Mouse (Mus musculus): ENCODE measurements around the gene Gpr18. TPM values are rescaled to one million over a fixed set of nuclear protein-coding genes. Genes with fewer than 3 reads are reported as not detected.

The Gpr18 gene
- polyA plus RNA-seq, 1 experiment from 2014 or later, result 0.26 TPM

DNA sequence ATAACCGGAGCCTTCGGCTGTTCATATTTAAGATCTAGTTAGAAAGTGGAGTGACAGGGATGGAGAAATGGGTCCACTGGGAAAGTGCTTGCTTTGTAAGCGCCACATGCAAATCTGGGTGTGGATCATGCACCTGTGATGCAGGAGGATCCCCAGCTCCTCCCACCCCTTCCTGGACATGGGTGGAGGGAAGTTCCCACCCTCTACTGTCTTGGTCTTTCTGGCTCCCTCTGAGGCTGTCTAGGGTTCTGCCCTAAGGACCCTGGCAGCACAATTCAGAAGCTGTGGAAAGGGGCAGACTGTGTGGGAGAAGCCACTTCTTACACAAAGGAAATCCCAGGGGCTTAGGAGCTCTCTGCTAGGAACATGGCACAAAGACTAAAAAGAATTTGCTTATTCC, 16.0 kb upstream of the Gpr18 start:
- H3K9me3 ChIP-seq (replicated peaks; ENCODE audit: control insufficient read depth, low read length), result peaks cover 7% of the 10 kb centered on the region; the same call in 1 of the 2 replicates
- H3K4me3 ChIP-seq (replicated peaks; ENCODE audit: low read length), result no peak overlapping the region
- no peak overlapping the region for H3K27ac ChIP-seq (ENCODE audit: low read length)
- H3K9ac ChIP-seq (ENCODE audit: low read length), result no peak overlapping the region
- H3K4me1 ChIP-seq (ENCODE audit: control insufficient read depth, insufficient read depth, low read length), result peaks cover 13% of the 10 kb centered on the region
- no peaks in the 10 kb centered on the region for H3K27me3 ChIP-seq (ENCODE audit: control insufficient read depth, insufficient read depth, low read length)
- WGBS, result 90% methylated on average over 3 of the region's 3 CpGs
- no peak for ATAC-seq (ENCODE audit: insufficient read depth, low FRiP score)
- no peaks in the 10 kb centered on the region for H3K36me3 ChIP-seq (ENCODE audit: control insufficient read depth, insufficient read depth, low read length)
- no peak overlapping the region for H3K4me2 ChIP-seq (ENCODE audit: low read depth, low read length)

DNA sequence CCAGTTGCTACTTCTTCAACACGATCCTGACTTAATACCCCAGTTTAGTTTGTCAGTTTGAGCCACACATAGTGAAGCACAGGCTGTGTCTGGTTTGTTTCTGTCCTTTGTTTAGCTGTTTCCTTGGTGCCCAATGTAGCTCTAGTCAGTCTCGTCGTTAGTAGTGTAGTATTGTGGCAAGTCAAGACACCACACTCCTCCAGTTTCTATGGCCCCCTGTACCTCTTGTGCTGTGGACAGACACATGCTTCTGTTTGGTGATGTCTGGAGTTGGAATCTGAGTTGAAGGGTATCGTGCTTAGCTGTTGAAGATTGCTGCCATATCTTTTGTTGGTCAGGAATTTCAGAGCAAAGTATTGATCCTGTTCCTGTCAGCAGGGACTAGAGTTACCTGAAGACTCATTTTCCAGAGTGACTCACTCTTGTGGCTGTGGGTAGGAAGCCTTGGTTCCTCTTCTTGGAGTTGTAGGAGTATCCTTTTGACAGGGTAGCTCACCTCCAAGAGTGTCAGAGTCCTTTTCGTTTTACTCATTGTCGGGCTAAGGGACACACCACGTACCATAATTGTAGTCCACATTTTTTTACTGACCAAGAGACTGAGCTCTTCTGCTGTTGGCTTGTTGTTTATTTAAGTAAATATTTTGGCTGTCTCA, 15.3 kb upstream of the Gpr18 start:
- ATAC-seq (ENCODE audit: insufficient read depth, low FRiP score), result no peak
- H3K9ac ChIP-seq (ENCODE audit: low read length), result no peak overlapping the region
- H3K27me3 ChIP-seq (ENCODE audit: control insufficient read depth, insufficient read depth, low read length), result no peaks in the 10 kb centered on the region
- H3K4me3 ChIP-seq (replicated peaks; ENCODE audit: low read length), result no peak overlapping the region
- no peak overlapping the region for H3K4me2 ChIP-seq (ENCODE audit: low read depth, low read length)
- 63% methylated on average over 7 of the region's 7 CpGs for WGBS
- H3K36me3 ChIP-seq (ENCODE audit: control insufficient read depth, insufficient read depth, low read length), result no peaks in the 10 kb centered on the region
- no peak overlapping the region for H3K27ac ChIP-seq (ENCODE audit: low read length)
- peaks cover 13% of the 10 kb centered on the region for H3K4me1 ChIP-seq (ENCODE audit: control insufficient read depth, insufficient read depth, low read length)
- H3K9me3 ChIP-seq (replicated peaks; ENCODE audit: control insufficient read depth, low read length), result peaks cover 3% of the 10 kb centered on the region; the same call in 1 of the 2 replicates

DNA sequence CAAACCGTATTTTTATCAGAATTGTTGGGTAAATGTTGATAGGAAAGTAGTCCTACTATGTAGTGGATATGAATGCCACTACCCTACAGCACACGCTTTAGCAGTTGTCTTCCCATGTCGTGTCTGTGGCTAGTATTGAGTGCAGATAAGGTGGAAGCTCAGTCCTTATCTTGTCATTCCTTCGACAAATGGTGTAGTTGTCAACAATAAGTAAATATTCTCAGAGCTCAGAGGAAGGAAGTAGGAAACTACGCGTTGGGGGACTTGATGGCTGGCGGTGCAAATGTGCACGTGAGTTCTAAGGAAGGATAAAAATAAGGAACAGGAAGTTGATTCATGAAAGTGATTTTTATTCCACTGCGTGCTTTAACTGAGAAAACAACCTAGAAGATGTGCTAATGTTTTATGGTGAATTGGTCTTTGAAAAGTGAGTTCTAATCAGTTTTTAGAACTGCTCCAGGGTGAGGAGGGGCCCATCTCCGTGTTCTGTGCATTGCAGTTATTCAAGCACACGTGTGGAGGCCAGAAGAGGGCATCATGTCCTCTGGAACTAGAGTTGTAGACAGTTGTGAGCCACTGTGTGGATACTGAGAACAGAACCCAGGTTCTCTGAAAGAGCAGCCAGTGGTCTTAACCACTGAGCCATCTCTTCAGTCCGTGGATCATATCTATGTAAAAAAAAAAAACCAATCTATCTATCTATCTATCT, 13.8 kb upstream of the Gpr18 start:
- no peak overlapping the region for H3K4me2 ChIP-seq (ENCODE audit: low read depth, low read length)
- H3K36me3 ChIP-seq (ENCODE audit: control insufficient read depth, insufficient read depth, low read length), result no peaks in the 10 kb centered on the region
- no peaks in the 10 kb centered on the region for H3K9me3 ChIP-seq (replicated peaks; ENCODE audit: control insufficient read depth, low read length)
- no peak overlapping the region for H3K9ac ChIP-seq (ENCODE audit: low read length)
- H3K4me3 ChIP-seq (replicated peaks; ENCODE audit: low read length), result no peak overlapping the region
- no peaks in the 10 kb centered on the region for H3K27me3 ChIP-seq (ENCODE audit: control insufficient read depth, insufficient read depth, low read length)
- H3K27ac ChIP-seq (ENCODE audit: low read length), result no peak overlapping the region
- 61% methylated on average over 12 of the region's 12 CpGs for WGBS
- no peak for ATAC-seq (ENCODE audit: insufficient read depth, low FRiP score)
- H3K4me1 ChIP-seq (ENCODE audit: control insufficient read depth, insufficient read depth, low read length), result peaks cover 19% of the 10 kb centered on the region

DNA sequence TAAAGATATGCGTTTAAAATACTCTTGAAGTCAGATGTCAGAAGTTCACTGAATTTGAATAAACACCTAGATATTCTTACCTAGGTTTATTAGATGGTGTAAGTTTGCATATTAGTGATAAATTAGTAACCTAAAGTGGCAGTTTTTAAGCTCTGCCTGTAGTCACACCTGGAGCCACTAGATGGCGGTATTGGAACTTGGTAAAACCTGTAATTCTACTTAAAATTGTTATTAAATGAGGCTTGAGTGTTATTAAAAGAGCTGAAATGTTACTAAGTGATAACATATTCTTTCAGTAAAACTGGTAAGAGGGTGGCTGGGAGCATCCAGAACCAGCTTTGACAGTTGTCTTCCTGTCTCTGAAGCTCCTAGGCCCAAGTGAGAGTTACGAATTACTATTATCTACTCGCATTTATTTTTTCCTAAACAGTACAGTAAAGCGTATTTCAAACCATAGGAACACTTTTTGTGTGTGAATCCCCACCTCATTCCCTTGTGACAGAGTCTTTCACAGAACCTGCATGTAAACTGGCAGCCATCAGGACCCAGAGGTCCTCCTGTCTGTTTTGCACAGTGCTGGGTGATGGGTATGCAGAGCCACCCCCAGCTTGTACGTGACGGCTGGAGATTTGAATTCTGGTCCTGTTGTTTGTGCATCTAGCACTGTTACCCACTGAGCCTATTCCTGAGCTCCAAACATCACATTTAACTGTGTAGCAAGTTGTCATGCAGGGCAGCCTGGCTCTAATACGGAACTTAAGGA, 13.0 kb upstream of the Gpr18 start:
- H3K9ac ChIP-seq (ENCODE audit: low read length), result no peak overlapping the region
- no peak overlapping the region for H3K27ac ChIP-seq (ENCODE audit: low read length)

DNA sequence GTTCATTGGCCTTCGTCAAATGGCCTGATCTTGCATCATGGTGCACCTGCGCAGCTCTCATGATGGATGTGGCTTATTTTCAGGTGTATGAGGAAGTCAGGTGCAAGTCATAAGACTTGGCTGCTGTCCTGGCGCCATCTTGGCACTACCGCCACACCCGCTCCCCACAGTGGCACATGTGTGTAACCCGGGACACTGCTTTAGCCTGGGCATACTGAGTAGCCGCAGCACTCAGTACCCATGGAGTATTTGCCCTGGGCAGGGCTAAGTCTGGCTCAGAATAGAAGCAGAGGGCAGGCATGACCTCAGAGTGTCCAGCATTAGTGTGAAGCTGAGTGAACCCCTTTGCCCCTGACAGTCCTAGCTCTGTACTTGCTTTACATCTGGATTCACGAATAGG, 11.9 kb upstream of the Gpr18 start:
- Histone ChIP-seq H3K4me2 (ENCODE audit: low read depth, low read length) (no peak overlapping the region), H3K4me1 (ENCODE audit: control insufficient read depth, insufficient read depth, low read length) (peaks cover 19% of the 10 kb centered on the region), H3K9me3 (replicated peaks; ENCODE audit: control insufficient read depth, low read length) (no peaks in the 10 kb centered on the region), H3K27ac (ENCODE audit: low read length) (no peak overlapping the region), H3K36me3 (ENCODE audit: control insufficient read depth, insufficient read depth, low read length) (no peaks in the 10 kb centered on the region), H3K9ac (ENCODE audit: low read length) (no peak overlapping the region), H3K4me3 (replicated peaks; ENCODE audit: low read length) (no peak overlapping the region), H3K27me3 (ENCODE audit: control insufficient read depth, insufficient read depth, low read length) (no peaks in the 10 kb centered on the region)
- 91% methylated on average over 8 of the region's 8 CpGs for WGBS
- ATAC-seq (ENCODE audit: insufficient read depth, low FRiP score), result no peak

More for the DNA sequence above, 13.0 kb upstream of the Gpr18 start:
- Histone ChIP-seq H3K4me2 (ENCODE audit: low read depth, low read length) (no peak overlapping the region), H3K4me3 (replicated peaks; ENCODE audit: low read length) (no peak overlapping the region), H3K9me3 (replicated peaks; ENCODE audit: control insufficient read depth, low read length) (no peaks in the 10 kb centered on the region), H3K27me3 (ENCODE audit: control insufficient read depth, insufficient read depth, low read length) (no peaks in the 10 kb centered on the region), H3K36me3 (ENCODE audit: control insufficient read depth, insufficient read depth, low read length) (no peaks in the 10 kb centered on the region), H3K4me1 (ENCODE audit: control insufficient read depth, insufficient read depth, low read length) (peaks cover 19% of the 10 kb centered on the region)
- WGBS, result 62% methylated on average over 8 of the region's 8 CpGs
- no peak for ATAC-seq (ENCODE audit: insufficient read depth, low FRiP score)

DNA sequence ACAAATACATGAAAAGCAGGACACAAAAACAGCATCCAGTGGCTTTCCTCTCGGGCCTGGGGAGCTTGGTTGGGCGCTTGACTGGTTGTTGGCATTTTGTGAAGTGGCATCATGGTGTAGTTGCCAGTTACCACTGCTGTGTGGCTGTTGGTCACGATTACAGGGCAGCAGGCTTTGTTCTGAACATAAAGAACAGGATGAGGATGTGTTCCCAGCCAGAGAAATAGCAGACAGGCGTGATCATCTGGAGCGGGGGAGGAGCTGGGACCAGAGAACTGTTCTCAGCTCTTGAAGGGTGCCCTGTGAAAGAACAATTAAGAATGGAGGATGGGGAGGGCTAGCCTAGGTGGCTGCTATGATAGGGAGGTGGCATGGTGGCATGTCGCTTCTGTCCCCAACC, 11.3 kb upstream of the Gpr18 start:
- no peak overlapping the region for H3K4me3 ChIP-seq (replicated peaks; ENCODE audit: low read length)
- no peaks in the 10 kb centered on the region for H3K27me3 ChIP-seq (ENCODE audit: control insufficient read depth, insufficient read depth, low read length)
- peaks cover 16% of the 10 kb centered on the region for H3K4me1 ChIP-seq (ENCODE audit: control insufficient read depth, insufficient read depth, low read length)
- no peak overlapping the region for H3K9ac ChIP-seq (ENCODE audit: low read length)
- ATAC-seq (ENCODE audit: insufficient read depth, low FRiP score), result no peak
- H3K9me3 ChIP-seq (replicated peaks; ENCODE audit: control insufficient read depth, low read length), result no peaks in the 10 kb centered on the region
- no peak overlapping the region for H3K4me2 ChIP-seq (ENCODE audit: low read depth, low read length)
- H3K36me3 ChIP-seq (ENCODE audit: control insufficient read depth, insufficient read depth, low read length), result no peaks in the 10 kb centered on the region
- H3K27ac ChIP-seq (ENCODE audit: low read length), result no peak overlapping the region
- WGBS, result 89% methylated on average over 6 of the region's 6 CpGs

DNA sequence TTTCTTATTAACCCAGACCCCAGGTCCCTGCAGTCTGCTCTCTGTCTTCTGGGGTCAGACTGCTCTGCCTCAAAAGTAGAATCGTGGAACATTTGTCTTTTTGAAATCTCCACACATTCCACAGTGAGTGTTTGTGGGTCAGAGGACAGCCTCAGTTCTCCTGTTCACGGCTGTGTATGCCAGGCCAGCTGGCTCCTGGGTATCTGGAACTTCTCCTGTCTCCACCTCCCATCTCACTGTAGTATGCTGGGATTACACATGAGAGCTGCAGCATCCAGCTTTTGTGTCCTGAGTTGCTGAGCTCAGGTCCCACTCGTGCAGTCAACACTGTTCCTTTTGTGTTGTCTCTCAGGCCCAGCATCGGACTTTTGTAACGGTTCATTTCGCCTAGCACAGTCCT, 9.3 kb upstream of the Gpr18 start:
- peaks cover 12% of the 10 kb centered on the region; the same call in 1 of the 2 replicates for H3K4me1 ChIP-seq (ENCODE audit: control insufficient read depth, insufficient read depth, low read length)
- no peaks in the 10 kb centered on the region for H3K9me3 ChIP-seq (replicated peaks; ENCODE audit: control insufficient read depth, low read length)
- WGBS, result 53% methylated on average over 6 of the region's 6 CpGs
- H3K4me2 ChIP-seq (ENCODE audit: low read depth, low read length), result no peak overlapping the region
- ATAC-seq (ENCODE audit: insufficient read depth, low FRiP score), result no peak
- H3K9ac ChIP-seq (ENCODE audit: low read length), result 0 out of 2 replicates have a peak overlapping the region, but pooled peaks have one; percentile 39
- no peaks in the 10 kb centered on the region for H3K36me3 ChIP-seq (ENCODE audit: control insufficient read depth, insufficient read depth, low read length)
- H3K27me3 ChIP-seq (ENCODE audit: control insufficient read depth, insufficient read depth, low read length), result no peaks in the 10 kb centered on the region
- no peak overlapping the region for H3K4me3 ChIP-seq (replicated peaks; ENCODE audit: low read length)
- H3K27ac ChIP-seq (ENCODE audit: low read length), result no peak overlapping the region

DNA sequence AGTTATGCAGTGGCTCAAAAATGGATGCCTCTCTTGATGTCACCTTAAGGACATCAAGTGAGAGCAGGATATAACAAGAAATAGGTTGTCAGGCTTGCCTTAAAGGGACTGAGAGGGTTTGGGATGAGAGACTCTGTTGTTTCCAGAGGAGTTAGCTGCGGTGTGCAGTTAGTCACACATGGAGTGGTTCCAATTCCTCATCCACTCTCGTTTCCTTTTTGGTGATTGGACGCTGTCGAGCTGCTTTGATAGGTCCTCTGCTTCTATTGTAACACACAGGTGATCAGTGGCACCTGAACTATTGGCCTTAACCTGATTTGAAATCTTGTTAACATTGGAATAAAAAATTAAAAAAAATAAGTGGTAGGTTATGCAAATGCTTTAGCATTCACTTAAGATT, 7.2 kb upstream of the Gpr18 start:
- no peak for ATAC-seq (ENCODE audit: insufficient read depth, low FRiP score)
- Histone ChIP-seq H3K9me3 (replicated peaks; ENCODE audit: control insufficient read depth, low read length) (no peaks in the 10 kb centered on the region), H3K27me3 (ENCODE audit: control insufficient read depth, insufficient read depth, low read length) (no peaks in the 10 kb centered on the region), H3K9ac (ENCODE audit: low read length) (no peak overlapping the region), H3K27ac (ENCODE audit: low read length) (no peak overlapping the region), H3K4me1 (ENCODE audit: control insufficient read depth, insufficient read depth, low read length) (peaks cover 12% of the 10 kb centered on the region; the same call in 1 of the 2 replicates), H3K36me3 (ENCODE audit: control insufficient read depth, insufficient read depth, low read length) (no peaks in the 10 kb centered on the region), H3K4me3 (replicated peaks; ENCODE audit: low read length) (no peak overlapping the region), H3K4me2 (ENCODE audit: low read depth, low read length) (no peak overlapping the region)
- 74% methylated on average over 4 of the region's 4 CpGs for WGBS

DNA sequence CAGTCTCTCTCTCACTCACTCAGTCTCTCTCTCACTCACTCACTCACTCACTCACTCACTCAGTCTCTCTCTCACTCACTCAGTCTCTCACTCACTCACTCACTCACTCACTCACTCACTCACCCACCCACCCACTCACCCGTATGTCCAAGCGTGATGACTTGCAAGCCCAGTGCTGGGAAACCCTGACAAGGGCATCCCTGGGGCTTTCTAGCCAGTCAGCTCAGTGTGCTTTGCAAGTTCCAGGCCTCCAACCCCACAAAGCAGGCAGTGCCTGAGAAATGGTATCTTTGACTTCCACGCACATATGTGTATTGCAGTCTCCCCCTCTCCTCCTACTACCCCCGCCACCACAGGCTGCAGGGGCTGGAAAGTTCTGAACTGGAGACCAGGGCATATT, 6.4 kb upstream of the Gpr18 start:
- H3K4me2 ChIP-seq (ENCODE audit: low read depth, low read length), result no peak overlapping the region
- H3K4me1 ChIP-seq (ENCODE audit: control insufficient read depth, insufficient read depth, low read length), result peaks cover 12% of the 10 kb centered on the region; the same call in 1 of the 2 replicates
- no peak overlapping the region for H3K27ac ChIP-seq (ENCODE audit: low read length)
- H3K9me3 ChIP-seq (replicated peaks; ENCODE audit: control insufficient read depth, low read length), result no peaks in the 10 kb centered on the region
- no peak for ATAC-seq (ENCODE audit: insufficient read depth, low FRiP score)
- H3K36me3 ChIP-seq (ENCODE audit: control insufficient read depth, insufficient read depth, low read length), result no peaks in the 10 kb centered on the region
- no peak overlapping the region for H3K4me3 ChIP-seq (replicated peaks; ENCODE audit: low read length)
- no peak overlapping the region for H3K9ac ChIP-seq (ENCODE audit: low read length)
- WGBS, result 89% methylated on average over 4 of the region's 4 CpGs
- H3K27me3 ChIP-seq (ENCODE audit: control insufficient read depth, insufficient read depth, low read length), result no peaks in the 10 kb centered on the region
